Mouse (Mus musculus): Measurements from ENCODE around the gene Dchs2. TPM values are rescaled to one million over a fixed set of nuclear protein-coding genes. Genes with fewer than 3 reads are reported as not detected.
"Not testable (repeated sequence)": the region's sequence is repeated elsewhere in the genome, so short reads cannot be mapped to it uniquely, and the experiment has no call there.

Gene Dchs2
- polyA plus RNA-seq, 1 experiment from 2014 or later: 0.21 TPM

DNA sequence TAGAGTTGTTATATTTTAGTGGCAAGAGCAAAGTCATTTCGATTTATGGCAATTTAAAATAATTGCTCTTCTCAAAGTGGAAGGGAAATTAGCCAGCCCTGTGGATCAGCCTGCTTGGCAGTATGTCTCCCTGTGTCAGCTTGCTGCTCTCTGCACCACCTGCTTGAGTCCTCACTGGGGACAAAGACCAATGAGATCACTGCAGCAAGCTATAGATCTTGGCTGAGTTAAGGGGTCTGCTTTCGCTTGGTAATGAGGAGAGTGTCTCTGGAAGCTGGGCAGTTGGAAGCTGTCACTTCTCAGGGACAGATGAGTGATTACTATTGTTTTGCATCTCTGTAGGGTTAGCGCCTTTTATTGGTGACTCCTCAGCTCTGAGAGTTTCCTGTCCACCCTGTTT lies 14.9 kb upstream of the Dchs2 start:
- no peaks in the 10 kb centered on the region for H3K9me3 ChIP-seq (ENCODE audit: control insufficient read depth, low read length)
- no peaks in the 10 kb centered on the region for H3K36me3 ChIP-seq (ENCODE audit: control insufficient read depth, insufficient read depth, low read length)
- no peaks in the 10 kb centered on the region for H3K27me3 ChIP-seq (ENCODE audit: control insufficient read depth, insufficient read depth, low read depth, low read length)
- H3K4me1 ChIP-seq (replicated peaks; ENCODE audit: control insufficient read depth, insufficient read depth, low read length): peaks cover 9% of the 10 kb centered on the region; the same call in 1 of the 2 replicates
- no peak overlapping the region for H3K27ac ChIP-seq (ENCODE audit: low read length)
- no peak for ATAC-seq (ENCODE audit: low read depth)
- WGBS: 30% methylated on average over 3 of the region's 3 CpGs
- H3K4me3 ChIP-seq (ENCODE audit: low read length): no peak overlapping the region
- no peak overlapping the region for H3K9ac ChIP-seq (ENCODE audit: low read length)
- no peak overlapping the region for H3K4me2 ChIP-seq (ENCODE audit: low read depth, low read length)

DNA sequence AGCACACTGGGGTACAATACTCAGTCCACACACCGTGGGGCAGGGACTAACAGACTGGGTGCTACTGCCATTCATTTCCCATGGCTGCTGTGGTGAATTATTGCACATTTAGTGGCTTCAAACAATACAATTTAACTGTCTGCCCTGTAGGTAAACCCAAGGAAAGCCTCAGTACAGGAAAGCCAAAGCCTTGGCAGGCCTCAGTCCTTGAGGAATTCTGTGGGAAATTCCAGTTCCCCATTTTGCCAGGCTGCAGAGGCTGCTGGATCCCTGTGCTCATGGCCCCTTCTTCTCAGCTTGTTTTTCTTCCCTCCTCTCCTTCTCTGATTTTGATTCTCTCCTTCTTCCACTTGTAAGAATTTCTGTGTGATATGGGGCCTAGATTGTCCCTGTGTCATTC lies 12.8 kb upstream of the Dchs2 start:
- no peak for ATAC-seq (ENCODE audit: low read depth)

DNA sequence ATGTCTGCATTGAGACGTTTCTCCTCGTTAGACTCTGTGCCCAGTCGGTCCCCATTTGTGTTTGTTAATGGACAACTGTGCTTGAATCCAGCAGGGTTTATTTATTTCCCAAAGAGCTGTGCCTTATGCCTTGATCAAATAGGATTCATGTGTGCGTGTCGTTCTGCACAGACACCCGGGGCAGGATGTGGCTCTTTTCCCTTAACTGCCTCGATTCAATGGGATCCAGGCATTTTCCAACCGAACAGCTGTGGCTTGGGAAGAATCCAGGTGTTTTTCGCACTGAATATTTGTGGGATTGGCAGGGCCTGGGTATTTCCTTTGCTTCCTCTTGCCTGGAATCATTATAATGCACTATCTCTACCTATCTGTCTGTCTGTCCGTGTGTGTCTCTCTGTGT lies 10.2 kb upstream of the Dchs2 start:
- Histone ChIP-seq H3K36me3 (ENCODE audit: control insufficient read depth, insufficient read depth, low read length) (no peaks in the 10 kb centered on the region), H3K27ac (ENCODE audit: low read length) (no peak overlapping the region), H3K9me3 (ENCODE audit: control insufficient read depth, low read length) (no peaks in the 10 kb centered on the region), H3K4me1 (replicated peaks; ENCODE audit: control insufficient read depth, insufficient read depth, low read length) (no peaks in the 10 kb centered on the region), H3K27me3 (ENCODE audit: control insufficient read depth, insufficient read depth, low read depth, low read length) (no peaks in the 10 kb centered on the region), H3K9ac (ENCODE audit: low read length) (no peak overlapping the region), H3K4me3 (ENCODE audit: low read length) (no peak overlapping the region), H3K4me2 (ENCODE audit: low read depth, low read length) (no peak overlapping the region)
- peak; percentile 36; the same call in 1 of the 2 replicates for ATAC-seq (ENCODE audit: low read depth)
- WGBS: 50% methylated on average over 10 of the region's 10 CpGs

More for the DNA sequence above, 12.8 kb upstream of the Dchs2 start:
- Histone ChIP-seq H3K9ac (ENCODE audit: low read length) (no peak overlapping the region), H3K27me3 (ENCODE audit: control insufficient read depth, insufficient read depth, low read depth, low read length) (no peaks in the 10 kb centered on the region), H3K4me2 (ENCODE audit: low read depth, low read length) (no peak overlapping the region), H3K9me3 (ENCODE audit: control insufficient read depth, low read length) (no peaks in the 10 kb centered on the region), H3K36me3 (ENCODE audit: control insufficient read depth, insufficient read depth, low read length) (no peaks in the 10 kb centered on the region), H3K4me1 (replicated peaks; ENCODE audit: control insufficient read depth, insufficient read depth, low read length) (peaks cover 9% of the 10 kb centered on the region; the same call in 1 of the 2 replicates), H3K27ac (ENCODE audit: low read length) (no peak overlapping the region), H3K4me3 (ENCODE audit: low read length) (no peak overlapping the region)
- WGBS: 51% methylated on average over 1 of the region's 1 CpGs

DNA sequence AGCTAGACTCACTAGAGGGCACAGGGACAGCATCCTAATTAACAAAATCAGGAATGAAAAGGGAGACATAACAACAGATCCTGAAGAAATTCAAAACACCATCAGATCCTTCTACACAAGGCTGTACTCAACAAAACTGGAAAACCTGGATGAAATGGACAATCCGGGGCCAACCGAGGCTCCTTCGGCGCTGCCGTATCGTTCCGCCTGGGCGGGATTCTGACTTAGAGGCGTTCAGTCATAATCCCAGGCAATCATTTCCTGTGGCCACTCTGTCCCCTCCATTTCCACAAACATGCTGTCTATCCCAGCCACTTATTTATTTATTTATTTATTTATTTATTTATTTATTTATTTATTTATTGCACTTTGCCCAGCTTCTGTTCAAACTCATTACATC lies 3.8 kb upstream of the Dchs2 start:
- not testable (repeated sequence) for H3K27ac ChIP-seq (ENCODE audit: low read length); H3K9me3 ChIP-seq (ENCODE audit: control insufficient read depth, low read length); H3K4me2 ChIP-seq (ENCODE audit: low read depth, low read length); H3K4me3 ChIP-seq (ENCODE audit: low read length); H3K36me3 ChIP-seq (ENCODE audit: control insufficient read depth, insufficient read depth, low read length); ATAC-seq (ENCODE audit: low read depth); H3K9ac ChIP-seq (ENCODE audit: low read length)
- WGBS: 90% methylated on average over 9 of the region's 9 CpGs
- Histone ChIP-seq H3K27me3 (ENCODE audit: control insufficient read depth, insufficient read depth, low read depth, low read length) (peaks cover 35% of the 10 kb centered on the region), H3K4me1 (replicated peaks; ENCODE audit: control insufficient read depth, insufficient read depth, low read length) (peaks cover 17% of the 10 kb centered on the region)

DNA sequence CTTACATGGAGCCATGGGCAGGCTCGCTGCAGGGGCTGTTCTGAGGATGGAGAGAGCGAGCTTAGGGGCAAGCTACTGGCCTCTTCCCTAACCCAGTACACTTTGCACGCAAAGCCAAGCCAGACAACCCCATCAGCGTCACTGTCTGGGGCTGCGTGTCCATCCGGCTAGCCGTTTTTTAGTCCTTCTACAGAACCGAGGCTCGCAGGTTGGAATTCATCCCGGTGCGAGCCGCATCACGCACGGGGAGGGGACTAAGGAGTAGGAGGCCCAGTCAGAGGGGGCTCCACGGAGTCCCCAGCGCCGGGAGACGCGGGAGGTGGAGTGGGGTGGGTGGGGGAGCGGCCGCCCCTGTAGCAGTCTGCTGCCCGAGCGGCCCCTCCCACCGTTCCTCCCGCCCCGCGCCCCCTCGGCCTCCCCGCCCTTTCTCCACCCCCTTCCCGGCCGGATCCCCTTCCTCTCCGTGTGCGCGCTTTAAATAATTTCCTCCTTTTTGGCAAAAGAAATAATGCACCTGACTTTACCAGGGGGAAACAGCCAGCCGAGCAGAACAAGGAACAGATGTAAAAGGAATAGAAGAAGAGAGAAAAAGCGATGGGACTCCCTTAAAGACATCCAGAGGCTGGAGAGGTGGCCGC lies 541 bp upstream of the Dchs2 start:
- H3K9me3 ChIP-seq (ENCODE audit: control insufficient read depth, low read length): no peaks in the 10 kb centered on the region
- H3K4me2 ChIP-seq (ENCODE audit: low read depth, low read length): peak overlapping the region; percentile 82
- peak overlapping the region; percentile 49 for H3K9ac ChIP-seq (ENCODE audit: low read length)
- H3K4me3 ChIP-seq (ENCODE audit: low read length): peak overlapping the region; percentile 54
- H3K4me1 ChIP-seq (replicated peaks; ENCODE audit: control insufficient read depth, insufficient read depth, low read length): peaks cover 18% of the 10 kb centered on the region
- no peak overlapping the region for H3K27ac ChIP-seq (ENCODE audit: low read length)
- under 1% methylated on average over 37 of the region's 37 CpGs for WGBS
- ATAC-seq (ENCODE audit: low read depth): peak; percentile 71
- peaks cover 55% of the 10 kb centered on the region for H3K27me3 ChIP-seq (ENCODE audit: control insufficient read depth, insufficient read depth, low read depth, low read length)
- no peaks in the 10 kb centered on the region for H3K36me3 ChIP-seq (ENCODE audit: control insufficient read depth, insufficient read depth, low read length)

DNA sequence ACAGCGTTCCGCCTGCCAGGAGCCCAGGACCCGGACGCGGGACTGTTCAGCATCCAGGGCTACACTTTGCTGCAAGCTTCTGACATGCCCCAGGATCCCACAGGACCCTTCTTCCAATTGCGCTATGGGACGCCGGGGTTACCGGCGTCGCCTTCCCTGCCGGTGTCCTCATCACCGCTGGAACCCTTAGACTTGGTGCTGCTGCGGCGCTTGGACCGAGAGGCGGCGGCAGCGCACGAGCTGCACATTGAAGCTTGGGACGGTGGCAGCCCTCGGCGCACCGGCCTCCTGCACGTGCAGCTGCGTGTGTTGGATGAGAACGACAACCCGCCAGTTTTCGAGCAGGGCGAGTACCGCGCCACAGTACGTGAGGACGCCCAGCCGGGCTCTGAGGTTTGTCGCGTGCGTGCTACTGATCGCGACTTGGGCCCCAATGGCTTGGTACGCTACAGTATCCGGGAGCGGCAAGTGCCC lies 738 bp downstream of the Dchs2 start:
- Histone ChIP-seq H3K9ac (ENCODE audit: low read length) (peak overlapping the region; percentile 49), H3K27me3 (ENCODE audit: control insufficient read depth, insufficient read depth, low read depth, low read length) (peaks cover 55% of the 10 kb centered on the region)

DNA sequence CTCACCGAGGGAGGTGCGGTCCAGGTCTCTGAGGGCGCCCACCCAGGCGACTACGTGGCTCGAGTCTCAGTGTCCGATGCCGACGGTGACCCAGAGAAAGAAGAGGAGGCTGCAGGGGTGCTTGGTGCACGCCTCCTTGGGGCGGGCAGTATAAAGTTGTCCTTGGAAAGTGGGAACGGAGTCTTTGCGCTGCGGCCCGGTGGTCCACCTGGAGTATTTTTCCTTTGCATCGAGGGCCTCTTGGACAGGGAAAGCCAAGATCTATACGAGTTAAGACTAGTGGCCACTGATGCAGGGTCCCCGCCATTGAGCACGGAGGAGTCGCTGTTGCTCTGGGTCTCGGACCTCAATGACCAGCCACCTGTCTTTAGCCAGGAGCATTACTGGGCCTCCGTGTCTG lies 1.4 kb downstream of the Dchs2 start:
- Histone ChIP-seq H3K9ac (ENCODE audit: low read length) (no peak overlapping the region), H3K4me1 (replicated peaks; ENCODE audit: control insufficient read depth, insufficient read depth, low read length) (peaks cover 18% of the 10 kb centered on the region), H3K36me3 (ENCODE audit: control insufficient read depth, insufficient read depth, low read length) (no peaks in the 10 kb centered on the region), H3K27me3 (ENCODE audit: control insufficient read depth, insufficient read depth, low read depth, low read length) (peaks cover 55% of the 10 kb centered on the region), H3K4me2 (ENCODE audit: low read depth, low read length) (peak overlapping the region; percentile 82), H3K4me3 (ENCODE audit: low read length) (peak overlapping the region; percentile 54), H3K27ac (ENCODE audit: low read length) (no peak overlapping the region), H3K9me3 (ENCODE audit: control insufficient read depth, low read length) (no peaks in the 10 kb centered on the region)
- no peak for ATAC-seq (ENCODE audit: low read depth)
- 6% methylated on average over 22 of the region's 22 CpGs for WGBS

More for the DNA sequence above, 738 bp downstream of the Dchs2 start:
- Histone ChIP-seq H3K4me1 (replicated peaks; ENCODE audit: control insufficient read depth, insufficient read depth, low read length) (peaks cover 18% of the 10 kb centered on the region), H3K9me3 (ENCODE audit: control insufficient read depth, low read length) (no peaks in the 10 kb centered on the region), H3K4me2 (ENCODE audit: low read depth, low read length) (peak overlapping the region; percentile 82), H3K36me3 (ENCODE audit: control insufficient read depth, insufficient read depth, low read length) (no peaks in the 10 kb centered on the region), H3K4me3 (ENCODE audit: low read length) (peak overlapping the region; percentile 54), H3K27ac (ENCODE audit: low read length) (no peak overlapping the region)
- no peak for ATAC-seq (ENCODE audit: low read depth)
- WGBS: under 1% methylated on average over 43 of the region's 43 CpGs

DNA sequence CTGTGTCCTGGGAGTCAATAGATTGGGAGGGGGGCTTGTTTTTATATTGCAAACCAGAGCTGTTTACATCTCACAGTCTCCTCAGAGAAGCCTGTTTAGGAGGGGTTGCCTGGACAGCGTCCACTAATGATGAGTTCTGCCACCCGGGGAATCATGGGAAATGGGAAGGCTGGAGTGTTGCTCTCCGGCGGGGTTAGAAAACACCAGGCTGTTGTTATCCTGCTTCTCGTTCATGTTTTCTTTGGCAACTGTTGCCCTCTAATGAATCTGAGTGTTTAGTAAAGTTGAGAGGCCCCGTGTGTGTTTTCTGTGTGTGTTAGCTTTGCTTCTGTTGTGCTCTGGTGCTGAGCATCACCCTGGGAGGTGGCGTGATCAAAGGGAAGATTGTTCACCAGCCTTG lies 8.7 kb downstream of the Dchs2 start:
- WGBS: 59% methylated on average over 7 of the region's 7 CpGs
- Histone ChIP-seq H3K9me3 (ENCODE audit: control insufficient read depth, low read length) (no peaks in the 10 kb centered on the region), H3K36me3 (ENCODE audit: control insufficient read depth, insufficient read depth, low read length) (no peaks in the 10 kb centered on the region), H3K4me2 (ENCODE audit: low read depth, low read length) (no peak overlapping the region), H3K27me3 (ENCODE audit: control insufficient read depth, insufficient read depth, low read depth, low read length) (no peaks in the 10 kb centered on the region), H3K4me3 (ENCODE audit: low read length) (no peak overlapping the region), H3K27ac (ENCODE audit: low read length) (no peak overlapping the region), H3K9ac (ENCODE audit: low read length) (no peak overlapping the region), H3K4me1 (replicated peaks; ENCODE audit: control insufficient read depth, insufficient read depth, low read length) (0 out of 2 replicates have a peak, but pooled peaks cover 2% of the 10 kb centered on the region)
- no peak for ATAC-seq (ENCODE audit: low read depth)

DNA sequence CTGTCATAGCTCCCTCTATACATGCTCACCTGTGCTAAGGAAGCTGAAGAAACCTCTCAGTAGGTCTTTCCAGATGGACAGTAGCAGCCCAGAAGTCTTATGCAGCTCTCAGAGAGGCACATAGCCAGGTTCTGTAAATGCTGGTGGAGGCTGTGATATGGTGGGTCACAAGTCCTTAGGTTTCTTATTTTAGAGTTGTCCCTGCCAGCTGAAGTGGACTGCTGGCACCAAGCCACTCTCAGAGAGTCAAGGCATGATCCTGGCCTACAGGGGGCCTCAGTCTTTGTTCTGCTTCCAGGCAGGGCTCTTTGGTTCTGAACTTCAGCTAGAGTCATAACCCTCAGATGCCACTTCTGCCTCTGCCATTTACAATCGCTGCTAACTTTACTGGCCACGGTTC lies 11.1 kb downstream of the Dchs2 start:
- H3K4me3 ChIP-seq (ENCODE audit: low read length): no peak overlapping the region
- no peak overlapping the region for H3K4me2 ChIP-seq (ENCODE audit: low read depth, low read length)
- no peak overlapping the region for H3K27ac ChIP-seq (ENCODE audit: low read length)
- WGBS: 56% methylated on average over 2 of the region's 2 CpGs
- no peak for ATAC-seq (ENCODE audit: low read depth)
- H3K27me3 ChIP-seq (ENCODE audit: control insufficient read depth, insufficient read depth, low read depth, low read length): no peaks in the 10 kb centered on the region
- no peak overlapping the region for H3K9ac ChIP-seq (ENCODE audit: low read length)
- no peaks in the 10 kb centered on the region for H3K9me3 ChIP-seq (ENCODE audit: control insufficient read depth, low read length)
- H3K4me1 ChIP-seq (replicated peaks; ENCODE audit: control insufficient read depth, insufficient read depth, low read length): 0 out of 2 replicates have a peak, but pooled peaks cover 2% of the 10 kb centered on the region
- H3K36me3 ChIP-seq (ENCODE audit: control insufficient read depth, insufficient read depth, low read length): no peaks in the 10 kb centered on the region

Measured in lung, embryonic 16.5 days (tissue).